7 mouse cellular contexts compared by ENCODE assay signal in genomic region chr1:93342648-93343503, GRCm38 (mm10). TPM values are rescaled to one million over a fixed set of nuclear protein-coding genes. Genes with fewer than 3 reads are reported as not detected.
DNase-seq lines count a peak whose midpoint lies in the region; ATAC-seq lines count a peak whose summit lies in the region.

Gene Ppp1r7 (plus strand): TSS chr1:93342854.
Gene Pask (minus strand): TSS chr1:93343482.

- H3K4me1 ChIP-seq in embryonic facial prominence, embryonic 12.5 days: peaks cover 11% of the 10 kb centered on the region
- peaks cover 8% of the 10 kb centered on the region; the same call in 1 of the 2 replicates for H3K4me1 ChIP-seq in limb, embryonic 11.5 days (ENCODE audit: control insufficient read depth, insufficient read depth, low read length)
- H3K4me1 ChIP-seq in midbrain, embryonic 14.5 days (ENCODE audit: control insufficient read depth, insufficient read depth, low read length): peaks cover 7% of the 10 kb centered on the region; the same call in 1 of the 2 replicates

- no peaks in the 10 kb centered on the region for H3K9me3 ChIP-seq in embryonic facial prominence, embryonic 12.5 days
- no peaks in the 10 kb centered on the region for H3K9me3 ChIP-seq in limb, embryonic 11.5 days (ENCODE audit: control insufficient read depth, low read length)
- H3K9me3 ChIP-seq in midbrain, embryonic 14.5 days (ENCODE audit: control insufficient read depth, low read length): no peaks in the 10 kb centered on the region

- H3K27me3 ChIP-seq in embryonic facial prominence, embryonic 12.5 days: no peaks in the 10 kb centered on the region
- no peaks in the 10 kb centered on the region for H3K27me3 ChIP-seq in limb, embryonic 11.5 days (ENCODE audit: control insufficient read depth, insufficient read depth, low read length)
- H3K27me3 ChIP-seq in midbrain, embryonic 14.5 days (ENCODE audit: control insufficient read depth, insufficient read depth, low read length): no peaks in the 10 kb centered on the region

- peak within 1 kb of the TSS; percentile 79 for H3K4me2 ChIP-seq in embryonic facial prominence, embryonic 12.5 days (replicated peaks)
- peak within 1 kb of the TSS; percentile 79 for H3K4me2 ChIP-seq in limb, embryonic 11.5 days (ENCODE audit: low read depth, severe bottlenecking)
- peak within 1 kb of the TSS; percentile 89 for H3K4me2 ChIP-seq in midbrain, embryonic 14.5 days (ENCODE audit: low read length)

- peak; percentile 92 for DNase-seq in adrenal gland, postnatal 25 days
- DNase-seq in heart, adult 11 months: peak; percentile 100
- peak; percentile 91 for DNase-seq in kidney, adult 18-20 months
- peak; percentile 100 for DNase-seq in limb, embryonic 11.5 days (ENCODE audit: low spot score)
- DNase-seq in midbrain, embryonic 14.5 days: peak; percentile 98
- peak; percentile 84 to 87 for DNase-seq in spleen, adult 18-20 months

- WGBS in embryonic facial prominence, embryonic 12.5 days: under 1% methylated on average over 62 of the region's 63 CpGs
- WGBS in limb, embryonic 11.5 days: under 1% methylated on average over 63 of the region's 63 CpGs
- WGBS in midbrain, embryonic 14.5 days: under 1% methylated on average over 63 of the region's 63 CpGs

- H3K36me3 ChIP-seq in embryonic facial prominence, embryonic 12.5 days: peaks cover 11% of the 10 kb centered on the region
- H3K36me3 ChIP-seq in limb, embryonic 11.5 days (ENCODE audit: control insufficient read depth, insufficient read depth, low read length): peaks cover 6% of the 10 kb centered on the region
- H3K36me3 ChIP-seq in midbrain, embryonic 14.5 days (ENCODE audit: control insufficient read depth, insufficient read depth, low read length): peaks cover 11% of the 10 kb centered on the region

- H3K9ac ChIP-seq in embryonic facial prominence, embryonic 12.5 days: peak within 1 kb of the TSS; percentile 78
- H3K9ac ChIP-seq in limb, embryonic 11.5 days (ENCODE audit: low read length): peak within 1 kb of the TSS; percentile 86
- peak within 1 kb of the TSS; percentile 79 for H3K9ac ChIP-seq in midbrain, embryonic 14.5 days (replicated peaks; ENCODE audit: low read length)

- peak within 1 kb of the TSS; percentile 72 for H3K27ac ChIP-seq in embryonic facial prominence, embryonic 12.5 days
- H3K27ac ChIP-seq in limb, embryonic 11.5 days (replicated peaks; ENCODE audit: low read depth, low read length): 0 out of 2 replicates have a peak within 1 kb of the TSS, but pooled peaks have one; percentile 25
- peak within 1 kb of the TSS; percentile 73 for H3K27ac ChIP-seq in midbrain, embryonic 14.5 days (replicated peaks; ENCODE audit: low read depth, low read length)

- peak; percentile 98 for ATAC-seq in embryonic facial prominence, embryonic 12.5 days (ENCODE audit: insufficient number of reproducible peaks, insufficient read depth, low FRiP score, low TSS enrichment)
- peak; percentile 93 for ATAC-seq in limb, embryonic 11.5 days (ENCODE audit: insufficient number of reproducible peaks, low FRiP score, low TSS enrichment, low read depth)
- ATAC-seq in midbrain, embryonic 14.5 days (ENCODE audit: low FRiP score, low TSS enrichment): peak; percentile 96

- peak within 1 kb of the TSS; percentile 78 for H3K4me3 ChIP-seq in embryonic facial prominence, embryonic 12.5 days
- peak within 1 kb of the TSS; percentile 91 for H3K4me3 ChIP-seq in limb, embryonic 11.5 days (ENCODE audit: low read depth, low read length)
- peak within 1 kb of the TSS; percentile 95 for H3K4me3 ChIP-seq in midbrain, embryonic 14.5 days (replicated peaks; ENCODE audit: low read depth, low read length)

RNA-seq across cellular contexts. Expression of gene Ppp1r7, which starts in this region (rescaled TPM):
- total RNA-seq in adrenal gland, postnatal 25 days (2021): 14.9 and 31.2 TPM in 2 replicates
- polyA plus RNA-seq in embryonic facial prominence, embryonic 12.5 days (2016; fragmentation: Nextera tagmentation; extraction: Ambion mirVana): 70.6 and 71.1 TPM in 2 replicates
- polyA plus RNA-seq in limb, embryonic 11.5 days (2014; fragmentation: Nextera tagmentation; extraction: Ambion mirVana): 75.1 and 75.2 TPM in 2 replicates
- polyA plus RNA-seq in midbrain, embryonic 14.5 days (2014; fragmentation: Nextera tagmentation; extraction: Ambion mirVana): 54.7 and 64.1 TPM in 2 replicates

RNA-seq across cellular contexts. Expression of gene Pask, which starts in this region (rescaled TPM):
- 4.1 and 6.3 TPM in 2 replicates for total RNA-seq in adrenal gland, postnatal 25 days (2021)
- polyA plus RNA-seq in embryonic facial prominence, embryonic 12.5 days (2016; fragmentation: Nextera tagmentation; extraction: Ambion mirVana): 22.6 and 22.9 TPM in 2 replicates
- 23.3 and 29.0 TPM in 2 replicates for polyA plus RNA-seq in limb, embryonic 11.5 days (2014; fragmentation: Nextera tagmentation; extraction: Ambion mirVana)
- polyA plus RNA-seq in midbrain, embryonic 14.5 days (2014; fragmentation: Nextera tagmentation; extraction: Ambion mirVana): 4.2 and 5.7 TPM in 2 replicates

Comparison
In these comparisons a context has a peak if more than half of its experiments do, and no peak if none do; other contexts are left out.
1. Peak in every context shown above with its lines: DNase-seq, ATAC-seq, H3K4me3 ChIP-seq and H3K27ac ChIP-seq.